Mouse (Mus musculus) kidney, embryonic 15.5 days (tissue): ENCODE measurements around the gene Prrt2. TPM values are rescaled to one million over a fixed set of nuclear protein-coding genes. Genes with fewer than 3 reads are reported as not detected.

ENCODE experiments used
- ATAC-seq: fragments of 200-750 bp; cut with Nextera tagmentation; replicated peaks from 2 replicates; pipeline ENCODE4 v1.8.0; 2017; ENCODE audit warnings: moderate TSS enrichment; ENCODE audit not compliant: low FRiP score
- H3K27ac ChIP-seq: fragments of 300-500 bp; sonication (generic); 2 replicates; pipeline ENCODE4 v1.5.1; 2015; ENCODE audit warnings: mild to moderate bottlenecking, inconsistent platforms
- H3K27me3 ChIP-seq: fragments of 300-500 bp; sonication (generic); 2 replicates; pipeline ENCODE4 v1.6.1; 2015; ENCODE audit warnings: inconsistent platforms
- H3K36me3 ChIP-seq: fragments of 300-500 bp; sonication (generic); 2 replicates; pipeline ENCODE4 v1.6.1; 2015; ENCODE audit warnings: inconsistent platforms
- H3K4me1 ChIP-seq: fragments of 300-500 bp; sonication (generic); 2 replicates; pipeline ENCODE4 v1.6.1; 2015; ENCODE audit warnings: inconsistent platforms
- H3K4me2 ChIP-seq: fragments of 300-500 bp; sonication (generic); 2 replicates; pipeline ENCODE4 v1.6.1; 2015; ENCODE audit warnings: moderate library complexity, mild to moderate bottlenecking, inconsistent platforms
- H3K4me3 ChIP-seq: fragments of 300-500 bp; sonication (generic); replicated peaks from 2 replicates; pipeline ENCODE4 v1.5.1; 2015; ENCODE audit warnings: mild to moderate bottlenecking, inconsistent platforms
- H3K9ac ChIP-seq: fragments of 300-500 bp; sonication (generic); 2 replicates; pipeline ENCODE4 v1.6.1; 2015; ENCODE audit warnings: mild to moderate bottlenecking, inconsistent platforms
- H3K9me3 ChIP-seq: fragments of 300-500 bp; sonication (generic); replicated peaks from 2 replicates; pipeline ENCODE4 v1.6.1; 2016; ENCODE audit warnings: inconsistent platforms
- WGBS: fragments of 180-500 bp; shearing (Covaris S2); methylation state at CpG from one replicate; pipeline ENCODE4 v1.1.7; 2015; ENCODE audit warnings: mixed read lengths; 5-methylcytosine and 5-hydroxymethylcytosine counted together
- polyA plus RNA-seq: library from polyadenylated mRNA; unstranded; fragments of >200 nt; fragmentation: Nextera tagmentation; extraction: Ambion mirVana; gene quantifications from 2 replicates; pipeline ENCODE4 v1.2.1, GENCODE M21; 2015

The Prrt2 gene
- polyA plus RNA-seq, 1 experiment from 2014 or later: 5.4 TPM

- H3K36me3 ChIP-seq: peaks cover 60% of the 10 kb centered on the region
- peak overlapping the region; percentile 77 for H3K4me3 ChIP-seq
- no peak; the same call in 1 of the 2 replicates for ATAC-seq
- H3K27ac ChIP-seq: peak overlapping the region; percentile 99
- peaks cover 57% of the 10 kb centered on the region for H3K4me1 ChIP-seq
- WGBS: under 1% methylated on average over 59 of the region's 65 CpGs
- peak overlapping the region; percentile 92 for H3K4me2 ChIP-seq
- no peaks in the 10 kb centered on the region for H3K9me3 ChIP-seq
- peak overlapping the region; percentile 97 for H3K9ac ChIP-seq
- no peaks in the 10 kb centered on the region for H3K27me3 ChIP-seq
These were observed 4.6 kb upstream of the Prrt2 start for GRCm38 (mm10) chr7:127025556-127026160.

- Histone ChIP-seq H3K27ac (peak overlapping the region; percentile 99), H3K4me2 (peak overlapping the region; percentile 92), H3K9ac (peak overlapping the region; percentile 97), H3K4me3 (peak overlapping the region; percentile 77), H3K36me3 (peaks cover 53% of the 10 kb centered on the region), H3K27me3 (no peaks in the 10 kb centered on the region), H3K4me1 (peaks cover 64% of the 10 kb centered on the region), H3K9me3 (no peaks in the 10 kb centered on the region)
- peak; percentile 20 for ATAC-seq
- WGBS: under 1% methylated on average over 30 of the region's 30 CpGs
These were observed 3.9 kb upstream of the Prrt2 start for GRCm38 (mm10) chr7:127024755-127025555.

GRCm38 (mm10) chr7:127023896-127024690 is 3.1 kb upstream of the Prrt2 start:
- no peaks in the 10 kb centered on the region for H3K27me3 ChIP-seq
- peak overlapping the region; percentile 77 for H3K4me3 ChIP-seq
- H3K9ac ChIP-seq: peak overlapping the region; percentile 97
- H3K36me3 ChIP-seq: peaks cover 44% of the 10 kb centered on the region
- H3K4me2 ChIP-seq: peak overlapping the region; percentile 92
- no peak for ATAC-seq
- peak overlapping the region; percentile 99 for H3K27ac ChIP-seq
- WGBS: 22% methylated on average over 19 of the region's 19 CpGs
- H3K4me1 ChIP-seq: peaks cover 73% of the 10 kb centered on the region
- H3K9me3 ChIP-seq: no peaks in the 10 kb centered on the region

GRCm38 (mm10) chr7:127023272-127023691 is 2.3 kb upstream of the Prrt2 start:
- H3K4me1 ChIP-seq: peaks cover 75% of the 10 kb centered on the region
- ATAC-seq: no peak
- 77% methylated on average over 13 of the region's 13 CpGs for WGBS

GRCm38 (mm10) chr7:127022528-127023271 is 1.7 kb upstream of the Prrt2 start:
- no peaks in the 10 kb centered on the region for H3K9me3 ChIP-seq
- peaks cover 75% of the 10 kb centered on the region for H3K4me1 ChIP-seq
- peak overlapping the region; percentile 97; the same call in 1 of the 2 replicates for H3K9ac ChIP-seq
- WGBS: 77% methylated on average over 7 of the region's 7 CpGs
- peak overlapping the region; percentile 77; the same call in 1 of the 2 replicates for H3K4me3 ChIP-seq
- peak overlapping the region; percentile 99 for H3K27ac ChIP-seq
- H3K27me3 ChIP-seq: no peaks in the 10 kb centered on the region
- ATAC-seq: no peak
- H3K4me2 ChIP-seq: peak overlapping the region; percentile 92
- peaks cover 32% of the 10 kb centered on the region for H3K36me3 ChIP-seq

More at GRCm38 (mm10) chr7:127023272-127023691, 2.3 kb upstream of the Prrt2 start:
- Histone ChIP-seq H3K4me2 (peak overlapping the region; percentile 92), H3K27me3 (no peaks in the 10 kb centered on the region), H3K9me3 (no peaks in the 10 kb centered on the region), H3K36me3 (peaks cover 36% of the 10 kb centered on the region), H3K9ac (peak overlapping the region; percentile 97), H3K4me3 (peak overlapping the region; percentile 77), H3K27ac (peak overlapping the region; percentile 99)

GRCm38 (mm10) chr7:127021563-127022527 is 834 bp upstream of the Prrt2 start:
- peak overlapping the region; percentile 54 for H3K4me3 ChIP-seq
- no peaks in the 10 kb centered on the region for H3K9me3 ChIP-seq
- peak overlapping the region; percentile 62 for H3K9ac ChIP-seq
- H3K27me3 ChIP-seq: no peaks in the 10 kb centered on the region
- H3K4me1 ChIP-seq: peaks cover 75% of the 10 kb centered on the region
- peak overlapping the region; percentile 99 for H3K27ac ChIP-seq
- ATAC-seq: no peak
- peak overlapping the region; percentile 92 for H3K4me2 ChIP-seq
- H3K36me3 ChIP-seq: peaks cover 32% of the 10 kb centered on the region
- WGBS: 49% methylated on average over 5 of the region's 5 CpGs

GRCm38 (mm10) chr7:127020491-127020890 is 520 bp downstream of the Prrt2 start:
- peak overlapping the region; percentile 99 for H3K27ac ChIP-seq
- H3K4me2 ChIP-seq: peak overlapping the region; percentile 92
- H3K9me3 ChIP-seq: no peaks in the 10 kb centered on the region
- no peak for ATAC-seq
- peaks cover 82% of the 10 kb centered on the region for H3K4me1 ChIP-seq
- H3K36me3 ChIP-seq: peaks cover 36% of the 10 kb centered on the region
- peak overlapping the region; percentile 54 for H3K4me3 ChIP-seq
- H3K9ac ChIP-seq: peak overlapping the region; percentile 62
- WGBS: 45% methylated on average over 5 of the region's 5 CpGs
- no peaks in the 10 kb centered on the region for H3K27me3 ChIP-seq

- Histone ChIP-seq H3K9ac (peak overlapping the region; percentile 21), H3K36me3 (peaks cover 41% of the 10 kb centered on the region), H3K27me3 (no peaks in the 10 kb centered on the region), H3K4me2 (peak overlapping the region; percentile 92), H3K9me3 (no peaks in the 10 kb centered on the region), H3K4me1 (peaks cover 87% of the 10 kb centered on the region), H3K27ac (peak overlapping the region; percentile 99), H3K4me3 (peak overlapping the region; percentile 54)
- 64% methylated on average over 3 of the region's 3 CpGs for WGBS
- no peak for ATAC-seq
These were observed 980 bp downstream of the Prrt2 start for GRCm38 (mm10) chr7:127020031-127020430.

- no peak for ATAC-seq
- 76% methylated on average over 14 of the region's 14 CpGs for WGBS
- Histone ChIP-seq H3K9ac (peak overlapping the region; percentile 43; the same call in 1 of the 2 replicates), H3K36me3 (peaks cover 40% of the 10 kb centered on the region), H3K4me1 (peaks cover 88% of the 10 kb centered on the region), H3K4me2 (peak overlapping the region; percentile 92), H3K4me3 (peak overlapping the region; percentile 54; the same call in 1 of the 2 replicates), H3K27me3 (no peaks in the 10 kb centered on the region), H3K27ac (0 out of 2 replicates have a peak overlapping the region, but pooled peaks have one; percentile 96), H3K9me3 (no peaks in the 10 kb centered on the region)
These were observed 1.6 kb downstream of the Prrt2 start for GRCm38 (mm10) chr7:127019306-127019960.
